Mouse (Mus musculus) Patski (cell line): ENCODE results near the gene Crebl2. TPM values are rescaled to one million over a fixed set of nuclear protein-coding genes. Genes with fewer than 3 reads are reported as not detected.

ENCODE experiments used
- ATAC-seq: fragments of 100-300 bp; one replicate; pipeline ENCODE4 v1.8.0; 2021
- CTCF ChIA-PET: fragments of 350-600 bp; sonication (Branson Sonifier 250); formaldehyde crosslinking; loops from one replicate; lab custom pipeline; 2022; ENCODE audit warnings: inconsistent platforms; lab: Charles Lee
- POLR2A ChIA-PET: fragments of 350-600 bp; sonication (Branson Sonifier 250); formaldehyde crosslinking; loops from one replicate; lab custom pipeline; 2022; ENCODE audit warnings: antibody characterized with exemption, inconsistent platforms; lab: Charles Lee
- DNase-seq: peaks from one replicate; pipeline ENCODE4 v3.0.0-alpha.2; 2011; ENCODE audit warnings: low read depth, low spot score
- H3K27me3 ChIP-seq: fragments of 371-371 bp; one replicate; pipeline ENCODE4 v1.5.1; 2021
- CTCF ChIP-seq: fragments of 100-300 bp; IDR thresholded peaks from one replicate; pipeline ENCODE4 v1.5.1; 2021
- in situ Hi-C: fragments of 300-500 bp; cut with MboI; formaldehyde crosslinking; loops from 3 replicates; pipeline ENCODE4 v1.11.1; 2018; ENCODE audit warnings: low pct_unique_long_range_greater_than_20kb, mixed read lengths
- polyA plus RNA-seq: library from polyadenylated mRNA; unstranded; gene quantifications from one replicate; pipeline ENCODE4 v1.2.3, GENCODE M21; 2021

Gene Crebl2
- polyA plus RNA-seq = 19.6 TPM

GRCm38 (mm10) chr6:134829786-134830700 lies at the start of gene Crebl2:
Gene Crebl2 (plus strand): TSS chr6:134830154.
- in situ Hi-C loops = loop anchor here (5.0 kb wide), 2 partner anchors 38 to 168 kb away; partner anchors contain the start of gene Dusp16
- H3K27me3 ChIP-seq = no peaks in the 10 kb centered on the region
- ChIA-PET CTCF (interaction anchor here (2.7 kb wide), 1 partner anchor 36 kb away, joined by 8 read pairs; no protein-coding TSS in a partner anchor), POLR2A (interaction anchor here (0.7 to 0.9 kb wide), 2 partner anchors 40 to 304 kb away, joined by 3 read pairs; no protein-coding TSS in a partner anchor)
- TF ChIP-seq CTCF = no peak
- ATAC-seq (peak; percentile 88), DNase-seq (peak; percentile 93)

- ChIA-PET CTCF (no interaction called here), POLR2A (no interaction called here)
- TF ChIP-seq CTCF = no peak
- in situ Hi-C loops = no loop called here
- ATAC-seq (no peak), DNase-seq (no peak)
- no peaks in the 10 kb centered on the region for H3K27me3 ChIP-seq
Measured at GRCm38 (mm10) chr6:134781494-134781913, 48.5 kb upstream of the Crebl2 start.

GRCm38 (mm10) chr6:134782900-134783299 lies 47.1 kb upstream of the Crebl2 start:
- TF ChIP-seq CTCF = no peak
- ATAC-seq = no peak
- in situ Hi-C loops = no loop called here
- H3K27me3 ChIP-seq = no peaks in the 10 kb centered on the region
- POLR2A ChIA-PET = no interaction called here
- CTCF ChIA-PET = no interaction called here
- no peak for DNase-seq

- ChIA-PET CTCF (no interaction called here), POLR2A (no interaction called here)
- DNase-seq = no peak
- no peak for ATAC-seq
- H3K27me3 ChIP-seq = no peaks in the 10 kb centered on the region
- in situ Hi-C loops = no loop called here
- no peak for TF ChIP-seq CTCF
Measured at GRCm38 (mm10) chr6:134786426-134786825, 43.5 kb upstream of the Crebl2 start.

GRCm38 (mm10) chr6:134789100-134789499 lies 40.9 kb upstream of the Crebl2 start:
- TF ChIP-seq CTCF = no peak
- ATAC-seq = no peak
- H3K27me3 ChIP-seq = no peaks in the 10 kb centered on the region
- POLR2A ChIA-PET = no interaction called here
- CTCF ChIA-PET = no interaction called here
- in situ Hi-C loops = no loop called here
- no peak for DNase-seq

GRCm38 (mm10) chr6:134791251-134792118 lies 38.5 kb upstream of the Crebl2 start:
- no peak for TF ChIP-seq CTCF
- ChIA-PET CTCF (interaction anchor here (1.0 to 1.4 kb wide), 3 partner anchors 30 to 122 kb away, joined by 3 to 4 read pairs (median 4); no protein-coding TSS in a partner anchor), POLR2A (interaction anchor here (0.6 to 1.8 kb wide), 2 partner anchors 12 to 121 kb away, joined by 3 to 10 read pairs; no protein-coding TSS in a partner anchor)
- DNase-seq (no peak), ATAC-seq (peak; percentile 23)
- H3K27me3 ChIP-seq = no peaks in the 10 kb centered on the region
- in situ Hi-C loops = loop anchor here (5.0 kb wide), 1 partner anchor 36 kb away; no protein-coding TSS in a partner anchor

GRCm38 (mm10) chr6:134792141-134793045 lies 37.6 kb upstream of the Crebl2 start, which contains the start of gene Dusp16:
Gene Dusp16 (minus strand): TSS chr6:134792625.
- CTCF ChIA-PET = interaction anchor here (1.4 kb wide), 1 partner anchor 120 kb away, joined by 4 read pairs; no protein-coding TSS in a partner anchor
- in situ Hi-C loops = loop anchor here (5.0 kb wide), 1 partner anchor 35 kb away; no protein-coding TSS in a partner anchor
- DNase-seq = peak; percentile 90
- TF ChIP-seq CTCF = peak; percentile 19
- ATAC-seq = peak; percentile 75
- POLR2A ChIA-PET = interaction anchor here (0.6 to 1.8 kb wide), 2 partner anchors 13 to 122 kb away, joined by 3 to 10 read pairs; no protein-coding TSS in a partner anchor
- no peaks in the 10 kb centered on the region for H3K27me3 ChIP-seq

- ChIA-PET POLR2A (interaction anchor here (1.2 kb wide), 1 partner anchor 9 kb away, joined by 3 read pairs; no protein-coding TSS in a partner anchor), CTCF (interaction anchor here (1.0 to 3.9 kb wide), 10 partner anchors 11 to 129 kb away, joined by 3 to 16 read pairs (median 4); partner anchors contain the start of gene Crebl2)
- H3K27me3 ChIP-seq = no peaks in the 10 kb centered on the region
- DNase-seq = no peak
- TF ChIP-seq CTCF = no peak
- no peak for ATAC-seq
- in situ Hi-C loops = loop anchor here (5.0 kb wide), 1 partner anchor 34 kb away; no protein-coding TSS in a partner anchor
Measured at GRCm38 (mm10) chr6:134793046-134793806, 36.7 kb upstream of the Crebl2 start.
